Mouse (Mus musculus) heart, embryonic 11.5 days (tissue): ENCODE results near the gene Arl14ep. TPM values are rescaled to one million over a fixed set of nuclear protein-coding genes. Genes with fewer than 3 reads are reported as not detected.
A peak's percentile ranks its signal among the peaks of the same experiment; 100 is the strongest.
"Not testable (repeated sequence)": the region's sequence is repeated elsewhere in the genome, so short reads cannot be mapped to it uniquely, and the experiment has no call there.

Experiments used
- ATAC-seq: fragments of 200-750 bp; cut with Nextera tagmentation; replicated peaks from 2 replicates; pipeline ENCODE4 v1.8.0; 2017; ENCODE audit warnings: moderate library complexity; ENCODE audit not compliant: insufficient number of reproducible peaks, low FRiP score, low TSS enrichment
- H3K27ac ChIP-seq: fragments of 300-500 bp; sonication (generic); 2 replicates; pipeline ENCODE4 v1.5.1; 2014; ENCODE audit warnings: mild to moderate bottlenecking, low read depth, low read length
- H3K27me3 ChIP-seq: fragments of 300-500 bp; sonication (generic); 2 replicates; pipeline ENCODE4 v1.6.1; 2014; ENCODE audit warnings: mild to moderate bottlenecking, low read length, mixed read lengths; ENCODE audit not compliant: control insufficient read depth, insufficient read depth
- H3K36me3 ChIP-seq: fragments of 300-500 bp; sonication (generic); 2 replicates; pipeline ENCODE4 v1.6.1; 2014; ENCODE audit warnings: mild to moderate bottlenecking, low read length, moderate library complexity, mixed read lengths; ENCODE audit not compliant: control insufficient read depth, insufficient read depth
- H3K4me1 ChIP-seq: fragments of 300-500 bp; sonication (generic); 2 replicates; pipeline ENCODE4 v1.6.1; 2014; ENCODE audit warnings: low read length; ENCODE audit not compliant: control insufficient read depth, insufficient read depth
- H3K4me2 ChIP-seq: fragments of 300-500 bp; sonication (generic); 2 replicates; pipeline ENCODE4 v1.6.1; 2014; ENCODE audit warnings: mild to moderate bottlenecking, moderate library complexity
- H3K4me3 ChIP-seq: fragments of 300-500 bp; sonication (generic); 2 replicates; pipeline ENCODE4 v1.5.1; 2014; ENCODE audit warnings: low read depth, low read length
- H3K9ac ChIP-seq: fragments of 300-500 bp; sonication (generic); 2 replicates; pipeline ENCODE4 v1.6.1; 2014; ENCODE audit warnings: mild to moderate bottlenecking, low read depth, low read length, moderate library complexity
- H3K9me3 ChIP-seq: fragments of 300-500 bp; sonication (generic); replicated peaks from 2 replicates; pipeline ENCODE4 v1.6.1; 2016; ENCODE audit warnings: low read length; ENCODE audit not compliant: control insufficient read depth
- WGBS: fragments of 180-500 bp; shearing (Covaris S2); extraction: QIAGEN DNeasy Blood & Tissue Kit; methylation state at CpG from one replicate; pipeline ENCODE4 v1.1.7; 2014; ENCODE audit not compliant: insufficient replicate concordance; 5-methylcytosine and 5-hydroxymethylcytosine counted together
- polyA plus RNA-seq: library from polyadenylated mRNA; unstranded; fragments of >200 nt; fragmentation: Nextera tagmentation; extraction: Ambion mirVana; gene quantifications from 2 replicates; pipeline ENCODE4 v1.2.1, GENCODE M21; 2014

The Arl14ep gene
- polyA plus RNA-seq: 29.4 and 31.1 TPM in 2 replicates

DNA sequence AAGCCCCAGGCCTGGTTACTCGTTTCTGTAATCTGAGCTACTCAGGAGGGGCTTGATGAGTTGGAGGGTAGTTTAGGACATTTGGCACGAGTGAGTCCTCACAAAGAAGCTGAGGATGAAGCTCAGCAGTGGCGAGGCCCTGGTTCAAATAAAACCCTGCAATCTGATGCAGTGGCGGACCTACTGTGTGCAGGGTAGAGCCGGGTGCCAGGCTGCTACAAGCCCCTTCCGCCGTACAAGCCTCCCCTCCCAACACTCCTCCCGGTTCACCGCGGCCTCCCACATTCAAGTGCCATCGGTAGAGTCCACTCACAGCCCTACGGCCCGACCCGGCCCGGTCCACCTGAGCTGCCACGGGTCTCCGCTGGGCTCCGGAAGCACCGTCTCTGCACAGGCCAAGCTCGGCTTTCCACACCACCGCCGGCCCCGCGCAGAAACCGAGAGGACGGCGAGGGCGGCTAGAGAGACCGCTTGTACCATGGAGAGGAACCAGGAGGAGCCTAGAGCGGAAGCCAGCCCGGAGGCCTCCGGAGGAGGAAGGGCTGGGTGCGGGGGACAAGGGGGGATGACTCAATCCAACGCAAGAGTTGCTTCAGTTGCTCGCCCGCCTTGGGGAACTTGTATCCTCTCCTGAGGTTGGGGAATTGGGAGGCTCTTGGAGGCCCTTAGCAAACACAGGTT is at the start of gene Arl14ep:
TSS of gene Arl14ep (minus strand) at position 466 of the 681 bp plus-strand sequence.
- no peaks in the 10 kb centered on the region for H3K9me3 ChIP-seq
- WGBS: 1% methylated on average over 36 of the region's 36 CpGs

DNA sequence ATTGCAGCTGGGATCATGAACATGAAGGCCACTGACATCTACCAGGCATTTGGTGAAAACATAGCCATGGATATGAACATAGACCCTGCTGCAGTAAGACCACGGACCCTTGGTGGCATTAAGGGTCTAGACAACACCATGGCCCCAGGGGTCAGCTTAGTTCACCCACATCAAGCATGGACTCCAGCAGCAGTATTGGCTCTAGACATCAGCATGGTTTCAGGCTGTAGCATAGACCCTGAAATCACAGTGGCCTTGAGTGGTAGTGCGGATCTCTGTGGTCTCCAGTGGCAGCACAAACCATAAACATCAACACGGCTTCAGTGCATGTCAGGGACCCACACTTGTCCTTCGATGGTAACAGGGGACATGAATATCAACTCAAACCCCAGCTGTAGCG is 48.5 kb upstream of the Arl14ep start:
- no peak overlapping the region for H3K27ac ChIP-seq
- no peaks in the 10 kb centered on the region for H3K9me3 ChIP-seq
- H3K36me3 ChIP-seq: no peaks in the 10 kb centered on the region
- ATAC-seq: no peak
- H3K4me3 ChIP-seq: no peak overlapping the region
- no peaks in the 10 kb centered on the region for H3K4me1 ChIP-seq
- no peak overlapping the region for H3K4me2 ChIP-seq
- WGBS: 80% methylated on average over 5 of the region's 5 CpGs
- no peaks in the 10 kb centered on the region for H3K27me3 ChIP-seq
- no peak overlapping the region for H3K9ac ChIP-seq

More for the DNA sequence above, at the start of gene Arl14ep:
- Histone ChIP-seq H3K27me3 (no peaks in the 10 kb centered on the region), H3K27ac (peak within 1 kb of the TSS; percentile 55; the same call in 1 of the 2 replicates), H3K36me3 (no peaks in the 10 kb centered on the region), H3K4me3 (peak within 1 kb of the TSS; percentile 75), H3K4me2 (peak within 1 kb of the TSS; percentile 61), H3K9ac (peak within 1 kb of the TSS; percentile 93), H3K4me1 (0 out of 2 replicates have a peak, but pooled peaks cover 3% of the 10 kb centered on the region)
- peak; percentile 93 for ATAC-seq

DNA sequence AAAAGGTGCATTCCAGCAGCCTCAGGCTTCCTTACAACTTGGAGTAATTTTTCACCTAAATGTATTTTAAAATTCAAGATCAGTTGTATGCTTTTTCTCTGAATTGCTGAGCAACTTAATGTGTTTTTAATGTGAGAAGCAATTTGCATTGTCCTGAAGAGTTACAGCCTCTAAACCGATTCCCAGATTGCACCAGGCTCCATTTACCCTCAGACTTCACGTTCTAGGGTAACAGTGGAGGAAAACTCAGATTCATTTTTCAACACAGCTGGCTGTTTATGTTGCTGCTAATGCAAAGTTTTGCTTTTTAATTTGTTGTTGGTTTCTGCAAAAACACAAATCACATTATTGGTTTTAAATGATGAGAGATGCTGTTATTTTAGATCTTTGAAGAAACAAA is 45.1 kb upstream of the Arl14ep start:
- WGBS: 70% methylated on average over 2 of the region's 2 CpGs
- Histone ChIP-seq H3K9me3 (no peaks in the 10 kb centered on the region), H3K27ac (no peak overlapping the region), H3K4me1 (no peaks in the 10 kb centered on the region), H3K4me2 (no peak overlapping the region), H3K27me3 (no peaks in the 10 kb centered on the region), H3K9ac (no peak overlapping the region), H3K4me3 (no peak overlapping the region), H3K36me3 (no peaks in the 10 kb centered on the region)
- no peak for ATAC-seq

DNA sequence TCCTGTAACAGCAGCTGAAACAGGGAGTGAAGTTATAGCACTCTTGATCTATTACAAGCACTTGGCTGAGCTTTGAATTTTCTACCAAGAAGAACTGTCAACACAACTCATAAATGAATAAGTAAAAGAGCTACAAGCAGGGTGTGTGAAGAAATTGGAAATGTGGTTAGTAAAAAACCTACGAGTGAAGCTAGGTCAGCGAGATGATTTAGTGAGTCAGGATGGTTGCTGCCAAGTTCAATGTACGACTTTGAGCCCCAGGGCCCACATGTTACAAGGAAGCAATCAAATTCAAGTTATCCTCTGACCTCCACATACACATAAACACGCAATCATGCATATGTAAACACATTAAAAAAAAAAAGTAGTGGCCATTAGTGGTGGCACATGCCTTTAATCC is 38.9 kb upstream of the Arl14ep start:
- no peaks in the 10 kb centered on the region for H3K27me3 ChIP-seq
- no peaks in the 10 kb centered on the region for H3K36me3 ChIP-seq
- H3K27ac ChIP-seq: no peak overlapping the region; the same call in 1 of the 2 replicates
- 0 out of 2 replicates have a peak, but pooled peaks cover 2% of the 10 kb centered on the region for H3K4me1 ChIP-seq
- H3K4me2 ChIP-seq: no peak overlapping the region
- WGBS: 82% methylated on average over 4 of the region's 4 CpGs
- H3K4me3 ChIP-seq: no peak overlapping the region
- H3K9me3 ChIP-seq: no peaks in the 10 kb centered on the region
- H3K9ac ChIP-seq: no peak overlapping the region
- ATAC-seq: no peak

DNA sequence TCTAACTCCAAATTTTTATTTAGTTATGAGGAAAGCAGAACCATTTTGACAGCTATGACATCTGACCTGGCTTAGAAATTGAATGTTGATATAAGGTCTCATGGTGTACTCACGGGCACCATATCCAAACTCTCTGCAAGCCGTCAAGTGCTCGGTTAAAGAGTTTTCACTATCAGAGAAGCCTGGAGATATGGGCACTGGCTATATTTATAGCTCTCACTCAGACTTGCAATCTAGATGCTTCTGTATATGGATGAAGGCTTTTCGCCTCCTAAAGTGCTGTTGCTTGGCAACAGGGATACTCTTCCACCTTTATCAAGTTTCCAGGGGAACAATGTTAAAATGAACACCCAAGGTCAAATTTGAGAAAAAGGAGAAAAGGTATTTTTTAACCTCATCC is 38.1 kb upstream of the Arl14ep start:
- H3K27ac ChIP-seq: peak overlapping the region; percentile 30; the same call in 1 of the 2 replicates
- no peak overlapping the region for H3K9ac ChIP-seq
- WGBS: 33% methylated on average over 4 of the region's 4 CpGs
- no peak overlapping the region for H3K4me2 ChIP-seq
- H3K36me3 ChIP-seq: no peaks in the 10 kb centered on the region
- H3K4me3 ChIP-seq: no peak overlapping the region
- no peaks in the 10 kb centered on the region for H3K9me3 ChIP-seq
- 0 out of 2 replicates have a peak, but pooled peaks cover 2% of the 10 kb centered on the region for H3K4me1 ChIP-seq
- no peaks in the 10 kb centered on the region for H3K27me3 ChIP-seq
- peak; percentile 61; the same call in 1 of the 2 replicates for ATAC-seq

DNA sequence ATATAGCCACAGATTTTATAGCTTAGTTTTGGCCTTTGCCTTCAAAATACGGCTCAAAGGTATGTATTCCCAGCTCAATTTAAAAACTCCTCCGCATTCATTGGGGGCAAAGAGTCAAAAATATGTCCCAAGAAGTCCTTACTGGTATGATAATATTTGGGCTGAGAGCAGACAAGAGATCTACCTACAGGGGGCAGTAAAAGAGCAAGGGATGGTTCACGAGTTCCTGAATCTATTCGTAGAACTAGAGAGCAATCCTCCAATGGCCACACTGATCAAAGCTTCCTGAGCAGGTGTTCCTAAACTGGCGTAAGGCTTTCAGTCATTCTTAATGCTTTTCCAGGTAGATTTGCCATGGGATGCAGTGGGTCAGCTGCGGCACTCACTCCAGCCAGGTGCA is 35.9 kb upstream of the Arl14ep start:
- H3K9ac ChIP-seq: no peak overlapping the region
- ATAC-seq: no peak

DNA sequence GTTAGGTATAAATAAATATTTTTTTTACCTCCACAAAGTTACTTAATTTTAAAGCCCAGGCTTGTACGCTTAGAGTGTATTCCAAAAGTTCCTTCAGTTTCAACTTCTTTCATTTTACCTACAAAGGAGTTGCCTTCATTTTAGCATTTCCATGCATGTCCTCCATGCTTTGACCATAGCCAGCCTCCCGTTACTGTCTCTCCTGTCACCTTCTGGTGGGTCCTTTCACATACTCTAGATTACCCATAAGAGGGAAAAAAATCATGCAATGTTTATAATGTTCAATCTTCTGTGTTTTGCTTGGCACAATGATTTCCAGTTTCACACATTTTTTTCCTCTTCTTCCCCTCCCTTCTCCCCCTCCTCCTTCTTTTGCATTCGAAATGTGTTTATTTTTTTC is 32.2 kb upstream of the Arl14ep start:
- Histone ChIP-seq H3K9me3 (no peaks in the 10 kb centered on the region), H3K4me1 (no peaks in the 10 kb centered on the region), H3K27ac (no peak overlapping the region), H3K4me2 (no peak overlapping the region), H3K36me3 (no peaks in the 10 kb centered on the region), H3K4me3 (no peak overlapping the region), H3K9ac (no peak overlapping the region), H3K27me3 (no peaks in the 10 kb centered on the region)
- no peak for ATAC-seq
- 77% methylated on average over 3 of the region's 3 CpGs for WGBS

More for the DNA sequence above, 35.9 kb upstream of the Arl14ep start:
- WGBS: 78% methylated on average over 6 of the region's 6 CpGs
- Histone ChIP-seq H3K4me2 (no peak overlapping the region), H3K4me3 (no peak overlapping the region), H3K4me1 (0 out of 2 replicates have a peak, but pooled peaks cover 2% of the 10 kb centered on the region), H3K36me3 (no peaks in the 10 kb centered on the region), H3K27me3 (no peaks in the 10 kb centered on the region), H3K9me3 (no peaks in the 10 kb centered on the region), H3K27ac (no peak overlapping the region)

DNA sequence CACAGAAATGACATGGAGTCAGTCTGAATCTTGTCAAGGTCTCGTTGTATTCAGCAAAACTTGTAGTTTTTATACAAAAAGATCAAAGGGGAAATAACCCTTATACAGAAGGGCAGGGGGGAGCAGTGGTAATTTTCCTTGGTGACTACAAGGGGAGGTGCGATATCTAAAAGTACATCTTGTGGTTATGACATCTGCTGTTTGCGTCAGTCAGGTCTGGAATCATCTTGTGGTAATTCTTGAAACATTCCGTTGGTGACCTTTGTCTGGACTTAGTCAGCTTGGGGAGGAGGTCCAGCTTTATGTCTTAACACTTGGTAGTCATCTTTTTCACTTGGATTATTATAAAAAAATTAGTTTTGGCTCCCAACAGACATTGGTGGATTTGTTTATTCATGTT is 31.7 kb upstream of the Arl14ep start:
- not testable (repeated sequence) for H3K9ac ChIP-seq, H3K9me3 ChIP-seq, H3K4me3 ChIP-seq, H3K4me1 ChIP-seq, H3K27me3 ChIP-seq, H3K4me2 ChIP-seq, H3K36me3 ChIP-seq, H3K27ac ChIP-seq, ATAC-seq
- 78% methylated on average over 4 of the region's 4 CpGs for WGBS

DNA sequence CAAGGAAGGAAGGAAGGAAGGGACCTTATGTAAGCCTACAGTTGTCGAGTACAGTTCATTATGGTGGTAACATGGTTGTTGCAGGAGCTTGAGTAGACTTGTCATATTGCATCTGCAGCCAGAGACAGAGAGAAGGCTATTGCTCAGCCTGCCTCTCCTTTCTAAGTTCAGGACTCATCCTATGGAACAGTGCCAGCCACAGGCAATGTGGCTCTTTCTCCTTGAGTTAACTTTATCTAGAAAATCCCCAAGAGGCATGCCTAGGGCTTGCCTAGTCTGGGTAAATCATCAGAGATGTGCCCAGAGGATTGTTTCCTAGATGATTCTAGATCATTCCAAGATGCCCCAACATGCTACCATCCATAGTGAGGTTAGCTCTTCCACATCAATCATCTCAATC is 17.0 kb upstream of the Arl14ep start:
- H3K27ac ChIP-seq: no peak overlapping the region
- H3K4me1 ChIP-seq: no peaks in the 10 kb centered on the region
- no peaks in the 10 kb centered on the region for H3K36me3 ChIP-seq
- H3K9me3 ChIP-seq: no peaks in the 10 kb centered on the region
- no peak overlapping the region for H3K9ac ChIP-seq
- no peak overlapping the region for H3K4me3 ChIP-seq
- ATAC-seq: no peak
- H3K27me3 ChIP-seq: no peaks in the 10 kb centered on the region
- WGBS: 67% methylated on average over 1 of the region's 1 CpGs
- no peak overlapping the region for H3K4me2 ChIP-seq
